8 mouse cellular contexts compared by ENCODE assay signal in genomic region chr4:128805150-128806042, GRCm38 (mm10). TPM values are rescaled to one million over a fixed set of nuclear protein-coding genes. Genes with fewer than 3 reads are reported as not detected.
DNase-seq lines count a peak whose midpoint lies in the region; ATAC-seq and TF ChIP-seq lines count a peak whose summit lies in the region.

No protein-coding gene starts in this region.

- no peak for ATAC-seq in G1E (ENCODE audit: extremely low read depth, insufficient number of reproducible peaks, low FRiP score, poor library complexity, severe bottlenecking)
- ATAC-seq in limb, embryonic 12.5 days (ENCODE audit: insufficient number of reproducible peaks, insufficient read depth, low FRiP score, low TSS enrichment, low read depth) = 0 out of 2 replicates have a peak, but pooled peaks have one; percentile 2
- peak; percentile 43; the same call in 1 of the 2 replicates for ATAC-seq in midbrain, embryonic 14.5 days (ENCODE audit: low FRiP score, low TSS enrichment)

- H3K9me3 ChIP-seq in G1E (replicated peaks) = no peaks in the 10 kb centered on the region
- no peaks in the 10 kb centered on the region for H3K9me3 ChIP-seq in hindbrain, embryonic 10.5 days
- no peaks in the 10 kb centered on the region for H3K9me3 ChIP-seq in limb, embryonic 12.5 days
- H3K9me3 ChIP-seq in midbrain, embryonic 14.5 days (ENCODE audit: control insufficient read depth, low read length) = no peaks in the 10 kb centered on the region

- TF ChIP-seq CTCF in G1E (IDR thresholded peaks at IDR 0.05; ENCODE audit: low read depth, low read length) = no peak

- peak overlapping the region; percentile 96 for H3K4me2 ChIP-seq in limb, embryonic 12.5 days
- peak overlapping the region; percentile 97 for H3K4me2 ChIP-seq in midbrain, embryonic 14.5 days (ENCODE audit: low read length)

- H3K27ac ChIP-seq in hindbrain, embryonic 10.5 days = peak overlapping the region; percentile 99
- H3K27ac ChIP-seq in limb, embryonic 12.5 days = peak overlapping the region; percentile 99
- peak overlapping the region; percentile 97 for H3K27ac ChIP-seq in midbrain, embryonic 14.5 days (replicated peaks; ENCODE audit: low read depth, low read length)

- WGBS in hindbrain, embryonic 10.5 days = 2% methylated on average over 74 of the region's 74 CpGs
- 2% methylated on average over 42 of the region's 74 CpGs for WGBS in limb, embryonic 12.5 days
- under 1% methylated on average over 69 of the region's 74 CpGs for WGBS in midbrain, embryonic 14.5 days

- peak overlapping the region; percentile 99 for H3K9ac ChIP-seq in limb, embryonic 12.5 days (replicated peaks)
- H3K9ac ChIP-seq in midbrain, embryonic 14.5 days (replicated peaks; ENCODE audit: low read length) = peak overlapping the region; percentile 97

- DNase-seq in gastrocnemius, postnatal 10 days = peak; percentile 37
- DNase-seq in gastrocnemius, postnatal 25 days = no peak
- DNase-seq in G1E (ENCODE audit: low spot score) = no peak
- DNase-seq in embryo, embryonic 11 days = peak; percentile 55
- DNase-seq in hindbrain, embryonic 10.5 days (ENCODE audit: low spot score) = peak; percentile 55
- DNase-seq in midbrain, embryonic 14.5 days = peak; percentile 76
- DNase-seq in thymus, postnatal 4 days = peak; percentile 60

- peak overlapping the region; percentile 73 for H3K4me3 ChIP-seq in G1E (ENCODE audit: low read depth, low read length)
- H3K4me3 ChIP-seq in hindbrain, embryonic 10.5 days = peak overlapping the region; percentile 84
- peak overlapping the region; percentile 81 for H3K4me3 ChIP-seq in limb, embryonic 12.5 days (replicated peaks)
- peak overlapping the region; percentile 69 for H3K4me3 ChIP-seq in midbrain, embryonic 14.5 days (replicated peaks; ENCODE audit: low read depth, low read length)

- peaks cover 3% of the 10 kb centered on the region; the same call in 1 of the 2 replicates for H3K27me3 ChIP-seq in G1E (ENCODE audit: insufficient read depth, low read length)
- no peaks in the 10 kb centered on the region for H3K27me3 ChIP-seq in hindbrain, embryonic 10.5 days (ENCODE audit: insufficient read depth, poor library complexity, severe bottlenecking)
- H3K27me3 ChIP-seq in limb, embryonic 12.5 days = no peaks in the 10 kb centered on the region
- no peaks in the 10 kb centered on the region for H3K27me3 ChIP-seq in midbrain, embryonic 14.5 days (ENCODE audit: control insufficient read depth, insufficient read depth, low read length)

- H3K36me3 ChIP-seq in G1E (replicated peaks) = peaks cover 21% of the 10 kb centered on the region
- peaks cover 19% of the 10 kb centered on the region for H3K36me3 ChIP-seq in hindbrain, embryonic 10.5 days
- H3K36me3 ChIP-seq in limb, embryonic 12.5 days = no peaks in the 10 kb centered on the region; the same call in 1 of the 2 replicates
- H3K36me3 ChIP-seq in midbrain, embryonic 14.5 days (ENCODE audit: control insufficient read depth, insufficient read depth, low read length) = 0 out of 2 replicates have a peak, but pooled peaks cover 2% of the 10 kb centered on the region

- peaks cover 40% of the 10 kb centered on the region for H3K4me1 ChIP-seq in G1E (ENCODE audit: insufficient read depth, low read depth, low read length)
- peaks cover 57% of the 10 kb centered on the region for H3K4me1 ChIP-seq in hindbrain, embryonic 10.5 days (replicated peaks)
- H3K4me1 ChIP-seq in limb, embryonic 12.5 days (replicated peaks) = peaks cover 49% of the 10 kb centered on the region
- H3K4me1 ChIP-seq in midbrain, embryonic 14.5 days (ENCODE audit: control insufficient read depth, insufficient read depth, low read length) = peaks cover 34% of the 10 kb centered on the region

RNA-seq across cellular contexts. Expression of gene Zfp362, which starts 0.4 kb away (rescaled TPM):
- 10 to 100 TPM; 18.0 to 18.8 TPM for total RNA-seq in gastrocnemius, postnatal 10 days (2021)
- 10 to 100 TPM in 1 of 2 experiments, 1 to 10 TPM in 1; 9.9 to 10.5 TPM for total RNA-seq in gastrocnemius, postnatal 25 days (2021)
- total RNA-seq in G1E (2014; fragmentation: Nextera tagmentation) (26.6 and 39.5 TPM in 2 replicates), G1E (2017) (1.6 and 2.2 TPM in 2 replicates)
- 70.0 and 73.8 TPM in 2 replicates for polyA plus RNA-seq in G1E (2012)
- 36.1 and 45.3 TPM in 2 replicates for polyA plus RNA-seq in hindbrain, embryonic 10.5 days (2016; fragmentation: Nextera tagmentation; extraction: Ambion mirVana)
- 47.6 and 52.1 TPM in 2 replicates for polyA plus RNA-seq in limb, embryonic 12.5 days (2016; fragmentation: Nextera tagmentation; extraction: Ambion mirVana)
- polyA plus RNA-seq in midbrain, embryonic 14.5 days (2014; fragmentation: Nextera tagmentation; extraction: Ambion mirVana) = 28.3 and 35.7 TPM in 2 replicates

RNA-seq across cellular contexts. Expression of gene A3galt2, which starts 50.2 kb away (rescaled TPM):
- under 1 TPM in 1 of 2 experiments, not detected in 1; 0.12 TPM for total RNA-seq in gastrocnemius, postnatal 10 days (2021)
- under 1 TPM in 1 of 2 experiments, not detected in 1; 0.13 TPM for total RNA-seq in gastrocnemius, postnatal 25 days (2021)
- total RNA-seq in G1E (2014; fragmentation: Nextera tagmentation) (not detected in 2 replicates), G1E (2017) (0.12 and 0.16 TPM in 2 replicates)
- polyA plus RNA-seq in G1E (2012) = not detected in 2 replicates
- polyA plus RNA-seq in hindbrain, embryonic 10.5 days (2016; fragmentation: Nextera tagmentation; extraction: Ambion mirVana) = 0.18 and 0.26 TPM in 2 replicates
- 0.18 and 0.32 TPM in 2 replicates for polyA plus RNA-seq in limb, embryonic 12.5 days (2016; fragmentation: Nextera tagmentation; extraction: Ambion mirVana)
- 0.47 and 0.74 TPM in 2 replicates for polyA plus RNA-seq in midbrain, embryonic 14.5 days (2014; fragmentation: Nextera tagmentation; extraction: Ambion mirVana)

Comparison
In these comparisons a context has a peak if more than half of its experiments do, and no peak if none do; other contexts are left out.
1. DNase-seq: peak in gastrocnemius, postnatal 10 days (single experiment), embryo, embryonic 11 days (single experiment), hindbrain, embryonic 10.5 days (single experiment), midbrain, embryonic 14.5 days (single experiment) and thymus, postnatal 4 days (single experiment); none in gastrocnemius, postnatal 25 days (single experiment) and G1E (single experiment).
2. Peak in every context shown above with its lines, with median percentiles within 50 percentile points of each other: H3K4me3 ChIP-seq and H3K27ac ChIP-seq.